Mouse (Mus musculus) G1E-ER4 (cell line): ENCODE measurements around the gene Pate4. TPM values are rescaled to one million over a fixed set of nuclear protein-coding genes. Genes with fewer than 3 reads are reported as not detected.

ENCODE experiments used
- GATA1 ChIP-seq: IDR thresholded peaks from one replicate; pipeline ENCODE4 v1.8.0; 2012; ENCODE audit warnings: low read length, inconsistent platforms
- polyA plus RNA-seq: library from polyadenylated mRNA; stranded (reverse); fragments of >175 nt; gene quantifications from 2 replicates; pipeline ENCODE4 v1.2.3, GENCODE M21; 2012

Gene Pate4
- polyA plus RNA-seq, 1 experiment: not detected

GRCm38 (mm10) chr9:35558257-35559008 lies 53.3 kb downstream of the Pate4 start, which contains the start of the genes Ddx25 and Pus3:
Gene Ddx25, minus strand, starts transcription at chr9:35558528.
Gene Pus3, plus strand, starts transcription at chr9:35558595.
- TF ChIP-seq GATA1: no peak

Other genes with a start within 250 kb of the Pate4 start
- 0.03 TPM in 1 of 2 replicates, not detected in the other for gene Cdon, start 190.8 kb downstream of the Pate4 start, polyA plus RNA-seq
- not detected in 2 replicates for gene Gm1113, start 93.7 kb downstream of the Pate4 start, polyA plus RNA-seq
- not detected in 2 replicates for gene Ddx25, start 53.4 kb downstream of the Pate4 start, polyA plus RNA-seq
- 0.92 and 1.4 TPM in 2 replicates for gene Pus3, start 53.3 kb downstream of the Pate4 start, polyA plus RNA-seq
- gene Pate2, start 41.7 kb downstream of the Pate4 start, polyA plus RNA-seq: 0.30 and 0.33 TPM in 2 replicates
- 2.4 and 3.0 TPM in 2 replicates for gene Hyls1, start 41.5 kb downstream of the Pate4 start, polyA plus RNA-seq
- not detected in 2 replicates for gene Pate3, start 36.3 kb upstream of the Pate4 start, polyA plus RNA-seq
- not detected in 2 replicates for gene Pate1, start 75.4 kb upstream of the Pate4 start, polyA plus RNA-seq
- not detected in 2 replicates for gene Gm17677, start 129.1 kb upstream of the Pate4 start, polyA plus RNA-seq
- gene Gm17727, start 166.2 kb upstream of the Pate4 start, polyA plus RNA-seq: not detected in 2 replicates
- not detected in 2 replicates for gene Gm27235, start 178.2 kb upstream of the Pate4 start, polyA plus RNA-seq
- gene D730048I06Rik, start 178.2 kb upstream of the Pate4 start, polyA plus RNA-seq: not detected in 2 replicates
- not detected in 2 replicates for gene 9230110F15Rik, start 232.2 kb upstream of the Pate4 start, polyA plus RNA-seq